In genomic region chr10:80432936-80433512, GRCm38 (mm10) we compare ENCODE assay signal across 7 mouse cellular contexts. TPM values are rescaled to one million over a fixed set of nuclear protein-coding genes. Genes with fewer than 3 reads are reported as not detected.
DNase-seq lines count a peak whose midpoint lies in the region; ATAC-seq lines count a peak whose summit lies in the region.

No protein-coding gene starts in this region.

- WGBS in embryonic facial prominence, embryonic 13.5 days = 1% methylated on average over 37 of the region's 60 CpGs
- WGBS in hindbrain, embryonic 13.5 days = under 1% methylated on average over 53 of the region's 60 CpGs
- WGBS in neural tube, embryonic 13.5 days = under 1% methylated on average over 53 of the region's 60 CpGs

- peak overlapping the region; percentile 95 for H3K27ac ChIP-seq in embryonic facial prominence, embryonic 13.5 days
- H3K27ac ChIP-seq in hindbrain, embryonic 13.5 days = peak overlapping the region; percentile 97
- peak overlapping the region; percentile 97 for H3K27ac ChIP-seq in neural tube, embryonic 13.5 days (replicated peaks)

- peaks cover 28% of the 10 kb centered on the region for H3K4me1 ChIP-seq in embryonic facial prominence, embryonic 13.5 days
- peaks cover 38% of the 10 kb centered on the region for H3K4me1 ChIP-seq in hindbrain, embryonic 13.5 days (replicated peaks)
- peaks cover 37% of the 10 kb centered on the region for H3K4me1 ChIP-seq in neural tube, embryonic 13.5 days (replicated peaks)

- H3K27me3 ChIP-seq in embryonic facial prominence, embryonic 13.5 days = peaks cover 3% of the 10 kb centered on the region; the same call in 1 of the 2 replicates
- H3K27me3 ChIP-seq in hindbrain, embryonic 13.5 days = peaks cover 7% of the 10 kb centered on the region
- H3K27me3 ChIP-seq in neural tube, embryonic 13.5 days = no peaks in the 10 kb centered on the region; the same call in 1 of the 2 replicates

- H3K4me2 ChIP-seq in embryonic facial prominence, embryonic 13.5 days = peak overlapping the region; percentile 90
- peak overlapping the region; percentile 78 for H3K4me2 ChIP-seq in hindbrain, embryonic 13.5 days
- peak overlapping the region; percentile 74 for H3K4me2 ChIP-seq in neural tube, embryonic 13.5 days

- DNase-seq in urinary bladder, postnatal 25 days (ENCODE audit: low spot score) = peak; percentile 31
- DNase-seq in urinary bladder, postnatal 10 days (ENCODE audit: low spot score) = no peak
- peak; percentile 46 for DNase-seq in liver

- H3K9ac ChIP-seq in embryonic facial prominence, embryonic 13.5 days = peak overlapping the region; percentile 99
- peak overlapping the region; percentile 98 for H3K9ac ChIP-seq in hindbrain, embryonic 13.5 days
- H3K9ac ChIP-seq in neural tube, embryonic 13.5 days = peak overlapping the region; percentile 98

- ATAC-seq in embryonic facial prominence, embryonic 13.5 days (ENCODE audit: insufficient number of reproducible peaks, insufficient read depth, low FRiP score, low TSS enrichment, low read depth) = no peak
- 0 out of 2 replicates have a peak, but pooled peaks have one; percentile 17 for ATAC-seq in hindbrain, embryonic 13.5 days (ENCODE audit: low FRiP score)
- peak; percentile 30; the same call in 1 of the 2 replicates for ATAC-seq in neural tube, embryonic 13.5 days (ENCODE audit: low read depth)
- no peak for ATAC-seq in monocyte, adult 5-6 weeks (replicated peaks; ENCODE audit: insufficient number of reproducible peaks, low FRiP score, low TSS enrichment, poor library complexity, severe bottlenecking)

- H3K36me3 ChIP-seq in embryonic facial prominence, embryonic 13.5 days = peaks cover 30% of the 10 kb centered on the region
- peaks cover 30% of the 10 kb centered on the region for H3K36me3 ChIP-seq in hindbrain, embryonic 13.5 days
- peaks cover 27% of the 10 kb centered on the region for H3K36me3 ChIP-seq in neural tube, embryonic 13.5 days

- H3K9me3 ChIP-seq in embryonic facial prominence, embryonic 13.5 days = no peaks in the 10 kb centered on the region
- H3K9me3 ChIP-seq in hindbrain, embryonic 13.5 days = no peaks in the 10 kb centered on the region
- H3K9me3 ChIP-seq in neural tube, embryonic 13.5 days = no peaks in the 10 kb centered on the region

- peak overlapping the region; percentile 91 for H3K4me3 ChIP-seq in embryonic facial prominence, embryonic 13.5 days
- H3K4me3 ChIP-seq in hindbrain, embryonic 13.5 days = peak overlapping the region; percentile 89
- H3K4me3 ChIP-seq in neural tube, embryonic 13.5 days = peak overlapping the region; percentile 93

RNA-seq across cellular contexts. Expression of gene Tcf3, which starts 0.4 kb away (rescaled TPM):
- polyA plus RNA-seq in embryonic facial prominence, embryonic 13.5 days (2015; fragmentation: Nextera tagmentation; extraction: Ambion mirVana) = 162 and 183 TPM in 2 replicates
- polyA plus RNA-seq in hindbrain, embryonic 13.5 days (2015; fragmentation: Nextera tagmentation; extraction: Ambion mirVana) = 60.9 and 62.5 TPM in 2 replicates
- 62.1 and 70.4 TPM in 2 replicates for polyA plus RNA-seq in neural tube, embryonic 13.5 days (2015; fragmentation: Nextera tagmentation; extraction: Ambion mirVana)
- total RNA-seq in monocyte, adult 5-6 weeks (2017) = 18.9 to 30.0 TPM (median 26.1 TPM) in 3 replicates

RNA-seq across cellular contexts. Expression of gene Uqcr11, which starts 26.4 kb away (rescaled TPM):
- 447 and 479 TPM in 2 replicates for polyA plus RNA-seq in embryonic facial prominence, embryonic 13.5 days (2015; fragmentation: Nextera tagmentation; extraction: Ambion mirVana)
- polyA plus RNA-seq in hindbrain, embryonic 13.5 days (2015; fragmentation: Nextera tagmentation; extraction: Ambion mirVana) = 575 and 577 TPM in 2 replicates
- polyA plus RNA-seq in neural tube, embryonic 13.5 days (2015; fragmentation: Nextera tagmentation; extraction: Ambion mirVana) = 462 and 574 TPM in 2 replicates
- total RNA-seq in monocyte, adult 5-6 weeks (2017) = 56.9 to 82.5 TPM (median 76.8 TPM) in 3 replicates

RNA-seq across cellular contexts. Expression of gene Mbd3, which starts 33.7 kb away (rescaled TPM):
- polyA plus RNA-seq in embryonic facial prominence, embryonic 13.5 days (2015; fragmentation: Nextera tagmentation; extraction: Ambion mirVana) = 263 and 297 TPM in 2 replicates
- 230 TPM in 2 replicates for polyA plus RNA-seq in hindbrain, embryonic 13.5 days (2015; fragmentation: Nextera tagmentation; extraction: Ambion mirVana)
- polyA plus RNA-seq in neural tube, embryonic 13.5 days (2015; fragmentation: Nextera tagmentation; extraction: Ambion mirVana) = 238 and 241 TPM in 2 replicates
- total RNA-seq in monocyte, adult 5-6 weeks (2017) = 11.4 to 34.6 TPM (median 18.6 TPM) in 3 replicates

RNA-seq across cellular contexts. Expression of gene Mex3d, which starts 45.6 kb away (rescaled TPM):
- polyA plus RNA-seq in embryonic facial prominence, embryonic 13.5 days (2015; fragmentation: Nextera tagmentation; extraction: Ambion mirVana) = 8.9 and 10.4 TPM in 2 replicates
- 14.8 and 16.5 TPM in 2 replicates for polyA plus RNA-seq in hindbrain, embryonic 13.5 days (2015; fragmentation: Nextera tagmentation; extraction: Ambion mirVana)
- 15.6 and 16.7 TPM in 2 replicates for polyA plus RNA-seq in neural tube, embryonic 13.5 days (2015; fragmentation: Nextera tagmentation; extraction: Ambion mirVana)
- total RNA-seq in monocyte, adult 5-6 weeks (2017) = 4.1 to 5.3 TPM (median 5.2 TPM) in 3 replicates

Comparison
In these comparisons a context has a peak if more than half of its experiments do, and no peak if none do; other contexts are left out.
1. ATAC-seq: peak in hindbrain, embryonic 13.5 days (single experiment) and neural tube, embryonic 13.5 days (single experiment); none in embryonic facial prominence, embryonic 13.5 days (single experiment) and monocyte, adult 5-6 weeks (single experiment).
2. Peak in every context shown above with its lines, with median percentiles within 50 percentile points of each other: H3K27ac ChIP-seq, H3K4me2 ChIP-seq, H3K4me3 ChIP-seq and H3K9ac ChIP-seq.